Mouse (Mus musculus) heart, embryonic 14.5 days (tissue): ENCODE measurements around the gene Tomm20. TPM values are rescaled to one million over a fixed set of nuclear protein-coding genes. Genes with fewer than 3 reads are reported as not detected.
A peak's percentile ranks its signal among the peaks of the same experiment; 100 is the strongest.

Experiments
- ATAC-seq: fragments of 200-750 bp; cut with Nextera tagmentation; 2 replicates; pipeline ENCODE4 v1.8.0; 2017; ENCODE audit warnings: low read depth, moderate TSS enrichment; ENCODE audit not compliant: insufficient number of reproducible peaks, insufficient read depth, low FRiP score
- H3K27ac ChIP-seq, 2 experiments: fragments of 200-500 bp in 1 of 2; fragments of 300-500 bp in 1 of 2; sonication (generic) in 1 of 2; replicated peaks in 1 of 2; 2 replicates each; pipeline ENCODE4 v1.5.1; 2012 to 2014; ENCODE audit warnings: low read depth in 2 of 2, low read length in 2 of 2, control low read depth in 1 of 2, mild to moderate bottlenecking in 1 of 2, mixed read lengths in 1 of 2; ENCODE audit not compliant: control insufficient read depth in 1 of 2, insufficient read depth in 1 of 2
- H3K27me3 ChIP-seq: fragments of 300-500 bp; sonication (generic); 2 replicates; pipeline ENCODE4 v1.6.1; 2014; ENCODE audit warnings: mild to moderate bottlenecking, low read length, control low read depth; ENCODE audit not compliant: control insufficient read depth, insufficient read depth
- H3K36me3 ChIP-seq: fragments of 300-500 bp; sonication (generic); 2 replicates; pipeline ENCODE4 v1.6.1; 2014; ENCODE audit warnings: mild to moderate bottlenecking, control low read depth, low read length, mixed read lengths; ENCODE audit not compliant: control insufficient read depth, insufficient read depth
- H3K4me1 ChIP-seq, 2 experiments: fragments of 200-500 bp in 1 of 2; fragments of 300-500 bp in 1 of 2; sonication (generic) in 1 of 2; 2 replicates each; pipeline ENCODE4 v1.6.1; 2012 to 2014; ENCODE audit warnings: low read length in 2 of 2, control low read depth in 1 of 2, mixed read lengths in 1 of 2; ENCODE audit not compliant: control insufficient read depth in 2 of 2, insufficient read depth in 2 of 2
- H3K4me2 ChIP-seq: fragments of 300-500 bp; sonication (generic); 2 replicates; pipeline ENCODE4 v1.6.1; 2014; ENCODE audit warnings: mild to moderate bottlenecking, low read length
- H3K4me3 ChIP-seq, 2 experiments: fragments of 200-500 bp in 1 of 2; fragments of 300-500 bp in 1 of 2; sonication (generic) in 1 of 2; 2 replicates each; pipeline ENCODE4 v1.5.1; 2012 to 2014; ENCODE audit warnings: low read length in 2 of 2, mild to moderate bottlenecking in 2 of 2, control low read depth in 1 of 2, low read depth in 1 of 2, moderate library complexity in 1 of 2; ENCODE audit not compliant: control insufficient read depth in 1 of 2, insufficient read depth in 1 of 2
- H3K9ac ChIP-seq: fragments of 300-500 bp; sonication (generic); 2 replicates; pipeline ENCODE4 v1.6.1; 2014; ENCODE audit warnings: mild to moderate bottlenecking, low read length
- H3K9me3 ChIP-seq: fragments of 300-500 bp; sonication (generic); 2 replicates; pipeline ENCODE4 v1.6.1; 2016; ENCODE audit warnings: low read length, control low read depth; ENCODE audit not compliant: control insufficient read depth
- WGBS: fragments of 180-500 bp; shearing (Covaris S2); extraction: QIAGEN DNeasy Blood & Tissue Kit; methylation state at CpG from one replicate; pipeline ENCODE4 v1.1.7; 2014; 5-methylcytosine and 5-hydroxymethylcytosine counted together
- polyA plus RNA-seq: library from polyadenylated mRNA; unstranded; fragments of >200 nt; fragmentation: Nextera tagmentation; extraction: Ambion mirVana; gene quantifications from 2 replicates; pipeline ENCODE4 v1.2.1, GENCODE M21; 2014

Tomm20 gene
- polyA plus RNA-seq, 1 experiment from 2014 or later, result 197 TPM

DNA sequence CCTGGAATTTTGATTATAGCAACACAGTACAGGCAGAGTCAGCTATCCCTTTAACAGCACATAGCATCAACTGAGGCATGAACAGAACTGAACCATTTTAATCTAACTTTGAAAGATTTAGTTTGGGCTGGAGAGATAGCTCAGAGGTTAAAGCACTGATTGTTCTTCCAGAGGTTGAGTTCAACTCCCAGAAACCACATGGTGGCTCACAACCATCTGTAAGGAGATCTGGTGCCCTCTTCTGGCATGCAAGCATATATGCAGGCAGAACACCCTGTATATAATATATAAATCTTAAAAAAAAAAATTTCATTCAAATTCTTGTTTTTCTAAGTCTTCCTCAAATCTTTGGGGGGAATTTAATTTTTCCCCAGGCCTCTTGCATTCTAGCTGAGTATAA lies 9.7 kb downstream of the Tomm20 start:
- Histone ChIP-seq H3K4me1 (0 out of 4 replicates have a peak, but pooled peaks cover 0 to 9% of the 10 kb centered on the region in 2 experiments), H3K36me3 (peaks cover 85% of the 10 kb centered on the region), H3K27me3 (no peaks in the 10 kb centered on the region), H3K9ac (no peak overlapping the region), H3K4me2 (no peak overlapping the region), H3K9me3 (no peaks in the 10 kb centered on the region), H3K27ac (no peak overlapping the region), H3K4me3 (no peak overlapping the region)
- ATAC-seq, result no peak

DNA sequence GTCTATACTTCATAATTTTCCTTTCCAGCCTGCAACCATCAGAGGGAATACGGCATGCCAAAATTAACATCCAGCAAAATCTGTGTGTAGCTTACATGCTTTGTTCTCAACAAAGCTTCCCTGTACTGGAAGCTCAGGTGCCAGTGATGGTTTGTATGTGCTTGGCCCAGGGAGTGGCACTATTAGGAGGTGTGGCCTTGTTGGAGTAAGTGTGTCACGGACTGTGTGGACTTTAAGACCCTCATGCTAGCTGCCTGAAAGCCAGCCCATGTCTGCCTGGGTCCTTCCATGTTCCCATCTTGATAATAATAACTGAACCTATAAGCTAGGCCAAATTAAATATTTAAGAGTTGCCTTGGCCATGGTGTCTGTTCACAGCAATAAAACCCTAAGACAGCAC lies 10.3 kb downstream of the Tomm20 start:
- Histone ChIP-seq H3K36me3 (peaks cover 90% of the 10 kb centered on the region), H3K4me3 (no peak overlapping the region), H3K4me1 (0 out of 4 replicates have a peak, but pooled peaks cover 0 to 9% of the 10 kb centered on the region in 2 experiments), H3K27me3 (no peaks in the 10 kb centered on the region), H3K9me3 (no peaks in the 10 kb centered on the region), H3K9ac (no peak overlapping the region), H3K4me2 (no peak overlapping the region), H3K27ac (no peak overlapping the region)
- ATAC-seq, result no peak
- WGBS, result 94% methylated on average over 2 of the region's 2 CpGs

DNA sequence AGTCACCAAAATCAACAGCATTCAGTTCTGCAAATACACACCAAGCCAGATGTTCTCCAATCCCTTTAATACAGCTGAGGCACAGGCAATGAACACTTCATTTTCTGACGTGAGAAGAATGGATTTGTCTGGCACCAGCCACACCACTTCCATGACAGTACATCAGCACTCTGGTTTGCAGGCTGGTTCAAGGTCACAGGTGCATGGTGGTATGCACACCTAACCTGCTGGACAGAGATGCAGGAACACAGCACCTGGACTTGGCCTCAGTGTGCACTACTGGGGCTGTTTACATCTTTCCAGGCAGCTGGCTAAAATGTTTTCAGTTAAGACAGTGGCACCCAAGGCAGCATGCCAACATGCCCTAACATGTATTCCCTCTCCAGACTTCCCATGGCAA lies 13.0 kb downstream of the Tomm20 start:
- Histone ChIP-seq H3K9me3 (no peaks in the 10 kb centered on the region), H3K27me3 (no peaks in the 10 kb centered on the region)

DNA sequence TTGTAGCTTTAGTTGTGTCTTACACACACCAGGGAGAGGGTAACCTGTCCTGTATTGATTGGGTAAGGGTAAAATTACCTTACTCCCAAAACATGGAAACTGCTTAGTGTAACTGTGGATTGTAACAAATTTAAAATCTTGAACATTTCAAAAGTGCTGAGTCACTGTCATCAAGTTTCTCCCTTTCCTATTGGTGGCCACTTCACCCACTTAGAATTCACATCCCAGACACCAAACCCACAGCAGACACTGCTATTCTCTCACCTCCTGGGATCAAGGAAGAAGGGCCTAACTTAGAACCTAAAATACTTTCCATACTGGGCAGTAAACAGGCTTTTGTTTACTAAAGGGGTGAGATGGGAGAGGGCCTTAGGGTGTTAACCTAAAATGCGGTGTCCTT lies 13.4 kb downstream of the Tomm20 start:
- Histone ChIP-seq H3K4me2 (no peak overlapping the region), H3K9ac (no peak overlapping the region), H3K27me3 (no peaks in the 10 kb centered on the region), H3K36me3 (peaks cover 90% of the 10 kb centered on the region), H3K9me3 (no peaks in the 10 kb centered on the region), H3K4me3 (no peak overlapping the region), H3K27ac (no peak overlapping the region), H3K4me1 (peaks cover 4 to 22% of the 10 kb centered on the region in 2 experiments; a peak in 3 of 4 replicates)
- no peak for ATAC-seq
- WGBS, result 79% methylated on average over 1 of the region's 1 CpGs

More for the DNA sequence above, 13.0 kb downstream of the Tomm20 start:
- Histone ChIP-seq H3K9ac (no peak overlapping the region), H3K4me3 (no peak overlapping the region), H3K36me3 (peaks cover 93% of the 10 kb centered on the region), H3K4me1 (peaks cover 4 to 22% of the 10 kb centered on the region in 2 experiments; a peak in 3 of 4 replicates), H3K27ac (no peak overlapping the region), H3K4me2 (no peak overlapping the region)
- no peak for ATAC-seq
- 53% methylated on average over 1 of the region's 1 CpGs for WGBS

DNA sequence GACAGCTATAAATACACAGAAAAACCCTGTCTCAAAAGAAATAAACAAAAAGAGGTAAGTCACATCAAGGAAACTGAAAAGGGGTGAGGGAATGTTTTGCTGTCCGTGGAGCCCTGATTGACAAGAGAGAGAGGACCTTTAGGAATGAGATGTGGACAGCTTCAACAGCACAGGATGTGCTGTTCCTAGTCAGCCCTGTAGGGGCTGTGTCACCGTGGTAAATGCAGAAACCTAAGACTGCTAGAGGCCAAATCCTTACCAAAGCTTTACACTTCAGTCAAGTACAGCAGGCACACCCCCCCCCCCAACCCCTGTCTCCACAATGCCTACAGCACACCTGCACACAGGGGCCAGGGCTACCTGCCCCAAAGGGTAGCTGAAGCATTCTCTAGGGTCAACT lies 13.9 kb downstream of the Tomm20 start:
- H3K4me1 ChIP-seq, result peaks cover 4 to 22% of the 10 kb centered on the region in 2 experiments; a peak in 3 of 4 replicates

DNA sequence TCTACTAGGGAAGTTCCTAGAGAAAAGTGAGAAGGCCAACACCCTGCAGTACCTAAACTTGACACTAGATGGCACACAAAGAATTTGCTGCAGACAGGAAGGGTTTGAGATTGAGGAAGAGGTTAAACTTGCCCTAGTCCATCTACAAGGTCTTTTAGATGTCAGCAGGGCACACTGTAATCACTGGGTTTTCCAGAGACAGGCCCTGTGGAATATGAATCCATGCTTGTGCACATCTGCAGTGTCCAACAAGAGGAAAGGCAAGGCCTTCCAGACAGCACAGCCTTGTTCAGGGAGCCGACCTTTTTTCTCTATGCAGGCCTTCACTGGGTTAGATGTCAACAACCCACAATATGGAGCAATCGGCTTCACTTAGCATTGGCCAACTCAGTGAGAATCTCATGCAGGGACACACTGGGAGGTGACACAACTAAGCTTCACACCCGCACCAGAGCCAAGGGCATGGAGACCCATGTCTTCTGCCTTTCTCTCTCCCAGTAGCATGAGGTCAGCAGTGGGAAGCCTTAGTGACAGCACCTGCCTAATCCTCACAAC lies 16.0 kb downstream of the Tomm20 start:
- H3K4me2 ChIP-seq, result no peak overlapping the region
- H3K27me3 ChIP-seq, result no peaks in the 10 kb centered on the region
- peaks cover 73% of the 10 kb centered on the region for H3K36me3 ChIP-seq
- peaks cover 4 to 22% of the 10 kb centered on the region in 2 experiments; a peak in 3 of 4 replicates for H3K4me1 ChIP-seq
- whole genome bisulfite sequencing, result 63% methylated on average over 3 of the region's 3 CpGs
- peak; percentile 32; the same call in 1 of the 2 replicates for ATAC-seq
- peak overlapping the region; percentile 43 to 56; a peak in 3 of 4 replicates for H3K27ac ChIP-seq
- H3K9ac ChIP-seq, result no peak overlapping the region
- no peak overlapping the region for H3K4me3 ChIP-seq
- no peaks in the 10 kb centered on the region for H3K9me3 ChIP-seq

More for the DNA sequence above, 13.9 kb downstream of the Tomm20 start:
- Histone ChIP-seq H3K36me3 (peaks cover 84% of the 10 kb centered on the region), H3K9me3 (no peaks in the 10 kb centered on the region), H3K4me3 (no peak overlapping the region), H3K4me2 (no peak overlapping the region), H3K9ac (no peak overlapping the region), H3K27ac (no peak overlapping the region), H3K27me3 (no peaks in the 10 kb centered on the region)
- 11% methylated on average over 2 of the region's 2 CpGs for WGBS
- no peak for ATAC-seq

DNA sequence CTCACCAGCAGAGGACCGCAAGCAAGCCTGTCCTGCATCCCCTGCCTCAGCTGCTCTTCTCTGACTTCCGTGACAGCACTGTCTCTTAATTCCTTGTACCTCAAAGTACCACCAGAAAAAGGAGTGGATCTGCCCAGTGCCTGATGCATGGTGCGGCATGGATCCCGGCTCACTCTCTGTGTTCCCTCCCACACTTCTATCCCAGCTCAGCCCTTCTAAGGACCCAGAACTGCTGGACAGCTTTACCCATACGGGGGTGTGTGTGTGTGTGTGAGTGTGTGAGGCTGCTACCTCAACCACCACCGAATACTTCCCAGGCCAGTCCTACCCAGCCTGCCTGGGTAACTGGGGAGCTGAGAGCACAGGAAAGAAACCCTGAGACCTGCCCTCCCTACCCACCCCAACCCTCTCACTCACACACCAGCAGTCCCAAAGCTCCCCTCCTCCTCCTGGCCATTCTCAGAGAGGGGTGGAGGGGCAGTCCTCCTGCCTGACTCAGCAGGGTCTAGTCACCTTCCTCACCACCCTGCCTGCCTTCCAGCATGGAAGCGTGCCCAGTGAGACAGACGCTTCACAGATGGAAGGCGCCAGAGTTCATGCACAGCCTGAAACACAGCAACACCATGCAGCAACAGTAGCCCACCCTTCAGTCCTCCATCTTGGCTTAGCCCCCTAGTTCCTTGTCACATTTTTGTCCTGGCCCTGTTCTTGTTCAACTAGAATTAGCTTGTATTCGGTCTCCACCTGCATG lies 16.7 kb downstream of the Tomm20 start:
- 82% methylated on average over 10 of the region's 10 CpGs for WGBS
- Histone ChIP-seq H3K9ac (0 out of 2 replicates have a peak overlapping the region, but pooled peaks have one; percentile 25), H3K4me1 (peaks cover 4 to 22% of the 10 kb centered on the region in 2 experiments; a peak in 3 of 4 replicates), H3K9me3 (no peaks in the 10 kb centered on the region), H3K36me3 (peaks cover 68% of the 10 kb centered on the region), H3K27me3 (no peaks in the 10 kb centered on the region), H3K27ac (0 out of 4 replicates have a peak overlapping the region, but pooled peaks of 1 of the 2 experiments have one; percentile 17), H3K4me2 (no peak overlapping the region), H3K4me3 (no peak overlapping the region)
- no peak; the same call in 1 of the 2 replicates for ATAC-seq
